Mouse (Mus musculus): ENCODE measurements around the gene Olfr1048. TPM values are rescaled to one million over a fixed set of nuclear protein-coding genes. Genes with fewer than 3 reads are reported as not detected.
"Not testable (repeated sequence)": the region's sequence is repeated elsewhere in the genome, so short reads cannot be mapped to it uniquely, and the experiment has no call there.

The Olfr1048 gene
- not detected in 2 replicates for polyA plus RNA-seq (2014; fragmentation: Nextera tagmentation; extraction: Ambion mirVana)

- Histone ChIP-seq H3K4me3 (ENCODE audit: control insufficient read depth in 1 of 2, insufficient read depth in 1 of 2, low read depth in 1 of 2, low read length in 2 of 2) (no peak within 1 kb of the TSS), H3K27ac (replicated peaks in 1 of 2; ENCODE audit: control insufficient read depth in 1 of 2, insufficient read depth in 1 of 2, low read depth in 2 of 2, low read length in 2 of 2) (no peak within 1 kb of the TSS), H3K4me1 (ENCODE audit: control insufficient read depth in 2 of 2, insufficient read depth in 2 of 2, low read length in 2 of 2) (no peaks in the 10 kb centered on the region), H3K36me3 (ENCODE audit: control insufficient read depth, insufficient read depth, low read length) (no peaks in the 10 kb centered on the region), H3K27me3 (ENCODE audit: control insufficient read depth, insufficient read depth, low read length) (no peaks in the 10 kb centered on the region), H3K4me2 (ENCODE audit: low read length) (no peak within 1 kb of the TSS), H3K9me3 (ENCODE audit: control insufficient read depth, low read length) (no peaks in the 10 kb centered on the region), H3K9ac (ENCODE audit: low read length) (no peak within 1 kb of the TSS)
- ATAC-seq (ENCODE audit: insufficient number of reproducible peaks, insufficient read depth, low FRiP score, low read depth), result no peak
Measured at GRCm38 (mm10) chr2:86240189-86240588, at the start of gene Olfr1048. TSS of gene Olfr1048 (minus strand) at chr2:86240289.

- H3K36me3 ChIP-seq (ENCODE audit: control insufficient read depth, insufficient read depth, low read length); ATAC-seq (ENCODE audit: insufficient number of reproducible peaks, insufficient read depth, low FRiP score, low read depth); H3K4me2 ChIP-seq (ENCODE audit: low read length); H3K9ac ChIP-seq (ENCODE audit: low read length); H3K4me1 ChIP-seq (ENCODE audit: control insufficient read depth in 2 of 2, insufficient read depth in 2 of 2, low read length in 2 of 2); H3K27me3 ChIP-seq (ENCODE audit: control insufficient read depth, insufficient read depth, low read length); H3K9me3 ChIP-seq (ENCODE audit: control insufficient read depth, low read length); H3K4me3 ChIP-seq (ENCODE audit: control insufficient read depth in 1 of 2, insufficient read depth in 1 of 2, low read depth in 1 of 2, low read length in 2 of 2); H3K27ac ChIP-seq (replicated peaks in 1 of 2; ENCODE audit: control insufficient read depth in 1 of 2, insufficient read depth in 1 of 2, low read depth in 2 of 2, low read length in 2 of 2): not testable (repeated sequence)
Measured at GRCm38 (mm10) chr2:86278988-86279387, 38.9 kb upstream of the Olfr1048 start, which contains the start of gene Olfr1051. TSS of gene Olfr1051 (minus strand) at chr2:86279088.

- H3K9ac ChIP-seq (ENCODE audit: low read length); H3K9me3 ChIP-seq (ENCODE audit: control insufficient read depth, low read length); H3K4me3 ChIP-seq (ENCODE audit: control insufficient read depth in 1 of 2, insufficient read depth in 1 of 2, low read depth in 1 of 2, low read length in 2 of 2); H3K27me3 ChIP-seq (ENCODE audit: control insufficient read depth, insufficient read depth, low read length); H3K36me3 ChIP-seq (ENCODE audit: control insufficient read depth, insufficient read depth, low read length); H3K4me1 ChIP-seq (ENCODE audit: control insufficient read depth in 2 of 2, insufficient read depth in 2 of 2, low read length in 2 of 2); H3K27ac ChIP-seq (replicated peaks in 1 of 2; ENCODE audit: control insufficient read depth in 1 of 2, insufficient read depth in 1 of 2, low read depth in 2 of 2, low read length in 2 of 2); H3K4me2 ChIP-seq (ENCODE audit: low read length); ATAC-seq (ENCODE audit: insufficient number of reproducible peaks, insufficient read depth, low FRiP score, low read depth): not testable (repeated sequence)
Measured at GRCm38 (mm10) chr2:86258228-86258627, 18.1 kb upstream of the Olfr1048 start, which contains the start of gene Olfr1049. TSS of gene Olfr1049 (minus strand) at chr2:86258328.

GRCm38 (mm10) chr2:86231301-86231700 is 8.8 kb downstream of the Olfr1048 start, which contains the start of gene Olfr1047:
TSS of gene Olfr1047 (minus strand) at chr2:86231401.
- no peak within 1 kb of the TSS for H3K27ac ChIP-seq (replicated peaks in 1 of 2; ENCODE audit: control insufficient read depth in 1 of 2, insufficient read depth in 1 of 2, low read depth in 2 of 2, low read length in 2 of 2)
- H3K4me1 ChIP-seq (ENCODE audit: control insufficient read depth in 2 of 2, insufficient read depth in 2 of 2, low read length in 2 of 2), result no peaks in the 10 kb centered on the region
- WGBS, result 88% methylated on average over 1 of the region's 1 CpGs
- H3K4me2 ChIP-seq (ENCODE audit: low read length), result no peak within 1 kb of the TSS
- ATAC-seq (ENCODE audit: insufficient number of reproducible peaks, insufficient read depth, low FRiP score, low read depth), result no peak
- no peak within 1 kb of the TSS for H3K9ac ChIP-seq (ENCODE audit: low read length)
- no peaks in the 10 kb centered on the region for H3K9me3 ChIP-seq (ENCODE audit: control insufficient read depth, low read length)
- no peaks in the 10 kb centered on the region for H3K27me3 ChIP-seq (ENCODE audit: control insufficient read depth, insufficient read depth, low read length)
- no peaks in the 10 kb centered on the region for H3K36me3 ChIP-seq (ENCODE audit: control insufficient read depth, insufficient read depth, low read length)
- H3K4me3 ChIP-seq (ENCODE audit: control insufficient read depth in 1 of 2, insufficient read depth in 1 of 2, low read depth in 1 of 2, low read length in 2 of 2), result no peak within 1 kb of the TSS

GRCm38 (mm10) chr2:86219214-86219613 is 20.9 kb downstream of the Olfr1048 start, which contains the start of gene Olfr1046:
TSS of gene Olfr1046 (minus strand) at chr2:86219314.
- H3K4me2 ChIP-seq (ENCODE audit: low read length), result no peak within 1 kb of the TSS
- no peak within 1 kb of the TSS for H3K9ac ChIP-seq (ENCODE audit: low read length)
- no peak within 1 kb of the TSS for H3K27ac ChIP-seq (replicated peaks in 1 of 2; ENCODE audit: control insufficient read depth in 1 of 2, insufficient read depth in 1 of 2, low read depth in 2 of 2, low read length in 2 of 2)
- no peaks in the 10 kb centered on the region for H3K4me1 ChIP-seq (ENCODE audit: control insufficient read depth in 2 of 2, insufficient read depth in 2 of 2, low read length in 2 of 2)
- H3K4me3 ChIP-seq (ENCODE audit: control insufficient read depth in 1 of 2, insufficient read depth in 1 of 2, low read depth in 1 of 2, low read length in 2 of 2), result no peak within 1 kb of the TSS
- ATAC-seq (ENCODE audit: insufficient number of reproducible peaks, insufficient read depth, low FRiP score, low read depth), result no peak
- no peaks in the 10 kb centered on the region for H3K9me3 ChIP-seq (ENCODE audit: control insufficient read depth, low read length)
- H3K27me3 ChIP-seq (ENCODE audit: control insufficient read depth, insufficient read depth, low read length), result no peaks in the 10 kb centered on the region
- 69% methylated on average over 2 of the region's 2 CpGs for WGBS
- no peaks in the 10 kb centered on the region for H3K36me3 ChIP-seq (ENCODE audit: control insufficient read depth, insufficient read depth, low read length)

GRCm38 (mm10) chr2:86202909-86203308 is 37.2 kb downstream of the Olfr1048 start, which contains the start of gene Olfr1045:
TSS of gene Olfr1045 (minus strand) at chr2:86203009.
- no peak for ATAC-seq (ENCODE audit: insufficient number of reproducible peaks, insufficient read depth, low FRiP score, low read depth)
- Histone ChIP-seq H3K27ac (replicated peaks in 1 of 2; ENCODE audit: control insufficient read depth in 1 of 2, insufficient read depth in 1 of 2, low read depth in 2 of 2, low read length in 2 of 2) (no peak within 1 kb of the TSS), H3K36me3 (ENCODE audit: control insufficient read depth, insufficient read depth, low read length) (no peaks in the 10 kb centered on the region), H3K4me3 (ENCODE audit: control insufficient read depth in 1 of 2, insufficient read depth in 1 of 2, low read depth in 1 of 2, low read length in 2 of 2) (no peak within 1 kb of the TSS), H3K4me2 (ENCODE audit: low read length) (no peak within 1 kb of the TSS), H3K9ac (ENCODE audit: low read length) (no peak within 1 kb of the TSS), H3K27me3 (ENCODE audit: control insufficient read depth, insufficient read depth, low read length) (no peaks in the 10 kb centered on the region), H3K9me3 (ENCODE audit: control insufficient read depth, low read length) (no peaks in the 10 kb centered on the region), H3K4me1 (ENCODE audit: control insufficient read depth in 2 of 2, insufficient read depth in 2 of 2, low read length in 2 of 2) (no peaks in the 10 kb centered on the region)

GRCm38 (mm10) chr2:86195863-86196262 is 44.2 kb downstream of the Olfr1048 start:
- WGBS, result 39% methylated on average over 1 of the region's 1 CpGs
- Histone ChIP-seq H3K4me2 (ENCODE audit: low read length) (no peak overlapping the region), H3K4me3 (ENCODE audit: control insufficient read depth in 1 of 2, insufficient read depth in 1 of 2, low read depth in 1 of 2, low read length in 2 of 2) (no peak overlapping the region), H3K4me1 (ENCODE audit: control insufficient read depth in 2 of 2, insufficient read depth in 2 of 2, low read length in 2 of 2) (no peaks in the 10 kb centered on the region), H3K9me3 (ENCODE audit: control insufficient read depth, low read length) (no peaks in the 10 kb centered on the region), H3K9ac (ENCODE audit: low read length) (no peak overlapping the region), H3K27me3 (ENCODE audit: control insufficient read depth, insufficient read depth, low read length) (no peaks in the 10 kb centered on the region), H3K27ac (replicated peaks in 1 of 2; ENCODE audit: control insufficient read depth in 1 of 2, insufficient read depth in 1 of 2, low read depth in 2 of 2, low read length in 2 of 2) (no peak overlapping the region), H3K36me3 (ENCODE audit: control insufficient read depth, insufficient read depth, low read length) (no peaks in the 10 kb centered on the region)
- ATAC-seq (ENCODE audit: insufficient number of reproducible peaks, insufficient read depth, low FRiP score, low read depth), result no peak

- Histone ChIP-seq H3K27me3 (ENCODE audit: control insufficient read depth, insufficient read depth, low read length) (no peaks in the 10 kb centered on the region), H3K4me2 (ENCODE audit: low read length) (no peak within 1 kb of the TSS), H3K9ac (ENCODE audit: low read length) (no peak within 1 kb of the TSS), H3K9me3 (ENCODE audit: control insufficient read depth, low read length) (no peaks in the 10 kb centered on the region), H3K36me3 (ENCODE audit: control insufficient read depth, insufficient read depth, low read length) (no peaks in the 10 kb centered on the region), H3K4me3 (ENCODE audit: control insufficient read depth in 1 of 2, insufficient read depth in 1 of 2, low read depth in 1 of 2, low read length in 2 of 2) (no peak within 1 kb of the TSS), H3K4me1 (ENCODE audit: control insufficient read depth in 2 of 2, insufficient read depth in 2 of 2, low read length in 2 of 2) (no peaks in the 10 kb centered on the region), H3K27ac (replicated peaks in 1 of 2; ENCODE audit: control insufficient read depth in 1 of 2, insufficient read depth in 1 of 2, low read depth in 2 of 2, low read length in 2 of 2) (no peak within 1 kb of the TSS)
- ATAC-seq (ENCODE audit: insufficient number of reproducible peaks, insufficient read depth, low FRiP score, low read depth), result no peak
Measured at GRCm38 (mm10) chr2:86185583-86185982, 54.5 kb downstream of the Olfr1048 start, which contains the start of gene Olfr52. TSS of gene Olfr52 (minus strand) at chr2:86185683.
